Mouse (Mus musculus): ENCODE measurements around the gene Cox4i2. TPM values are rescaled to one million over a fixed set of nuclear protein-coding genes. Genes with fewer than 3 reads are reported as not detected.

The Cox4i2 gene
- polyA plus RNA-seq, 1 experiment from 2014 or later = 5.8 TPM

- H3K36me3 ChIP-seq (replicated peaks; ENCODE audit: control insufficient read depth, insufficient read depth) = no peaks in the 10 kb centered on the region
- H3K4me2 ChIP-seq (replicated peaks) = no peak overlapping the region
- no peaks in the 10 kb centered on the region for H3K9me3 ChIP-seq (ENCODE audit: control insufficient read depth, low read length)
- H3K27ac ChIP-seq = no peak overlapping the region
- peaks cover 15% of the 10 kb centered on the region for H3K4me1 ChIP-seq (replicated peaks; ENCODE audit: control insufficient read depth, insufficient read depth, low read length)
- no peak overlapping the region for H3K4me3 ChIP-seq (replicated peaks; ENCODE audit: low read length)
- ATAC-seq (ENCODE audit: low FRiP score) (no peak), DNase-seq (ENCODE audit: low spot score) (no peak)
- H3K9ac ChIP-seq = no peak overlapping the region
- H3K27me3 ChIP-seq (ENCODE audit: control insufficient read depth, insufficient read depth, low read length) = no peaks in the 10 kb centered on the region
Measured at GRCm38 (mm10) chr2:152800762-152801113, 46.8 kb downstream of the Cox4i2 start.

GRCm38 (mm10) chr2:152802303-152802702 is 48.3 kb downstream of the Cox4i2 start:
- WGBS = 91% methylated on average over 10 of the region's 10 CpGs
- Histone ChIP-seq H3K27ac (no peak overlapping the region), H3K9me3 (ENCODE audit: control insufficient read depth, low read length) (no peaks in the 10 kb centered on the region), H3K27me3 (ENCODE audit: control insufficient read depth, insufficient read depth, low read length) (no peaks in the 10 kb centered on the region), H3K4me3 (replicated peaks; ENCODE audit: low read length) (no peak overlapping the region), H3K9ac (no peak overlapping the region), H3K4me2 (replicated peaks) (no peak overlapping the region), H3K36me3 (replicated peaks; ENCODE audit: control insufficient read depth, insufficient read depth) (no peaks in the 10 kb centered on the region), H3K4me1 (replicated peaks; ENCODE audit: control insufficient read depth, insufficient read depth, low read length) (peaks cover 17% of the 10 kb centered on the region)
- no peak for ATAC-seq (ENCODE audit: low FRiP score)
- DNase-seq (ENCODE audit: low spot score) = no peak

- Histone ChIP-seq H3K27me3 (ENCODE audit: control insufficient read depth, insufficient read depth, low read length) (no peaks in the 10 kb centered on the region), H3K4me3 (replicated peaks; ENCODE audit: low read length) (no peak overlapping the region), H3K27ac (no peak overlapping the region), H3K4me2 (replicated peaks) (no peak overlapping the region), H3K9ac (no peak overlapping the region), H3K36me3 (replicated peaks; ENCODE audit: control insufficient read depth, insufficient read depth) (no peaks in the 10 kb centered on the region), H3K9me3 (ENCODE audit: control insufficient read depth, low read length) (no peaks in the 10 kb centered on the region), H3K4me1 (replicated peaks; ENCODE audit: control insufficient read depth, insufficient read depth, low read length) (peaks cover 17% of the 10 kb centered on the region)
- no peak for ATAC-seq (ENCODE audit: low FRiP score)
- WGBS = 82% methylated on average over 5 of the region's 5 CpGs
- no peak for DNase-seq (ENCODE audit: low spot score)
Measured at GRCm38 (mm10) chr2:152803081-152803480, 49.1 kb downstream of the Cox4i2 start.

GRCm38 (mm10) chr2:152804408-152805110 is 50.6 kb downstream of the Cox4i2 start:
- ATAC-seq (ENCODE audit: low FRiP score) (no peak), DNase-seq (ENCODE audit: low spot score) (no peak)
- Histone ChIP-seq H3K4me2 (replicated peaks) (no peak overlapping the region), H3K9ac (no peak overlapping the region), H3K4me3 (replicated peaks; ENCODE audit: low read length) (no peak overlapping the region), H3K36me3 (replicated peaks; ENCODE audit: control insufficient read depth, insufficient read depth) (no peaks in the 10 kb centered on the region), H3K27me3 (ENCODE audit: control insufficient read depth, insufficient read depth, low read length) (no peaks in the 10 kb centered on the region), H3K4me1 (replicated peaks; ENCODE audit: control insufficient read depth, insufficient read depth, low read length) (peaks cover 17% of the 10 kb centered on the region), H3K9me3 (ENCODE audit: control insufficient read depth, low read length) (no peaks in the 10 kb centered on the region), H3K27ac (peak overlapping the region; percentile 20; the same call in 1 of the 2 replicates)
- 11% methylated on average over 6 of the region's 6 CpGs for WGBS

GRCm38 (mm10) chr2:152805111-152805490 is 51.1 kb downstream of the Cox4i2 start:
- 51% methylated on average over 5 of the region's 5 CpGs for WGBS
- Histone ChIP-seq H3K27me3 (ENCODE audit: control insufficient read depth, insufficient read depth, low read length) (no peaks in the 10 kb centered on the region), H3K9me3 (ENCODE audit: control insufficient read depth, low read length) (no peaks in the 10 kb centered on the region), H3K4me3 (replicated peaks; ENCODE audit: low read length) (no peak overlapping the region), H3K9ac (no peak overlapping the region), H3K36me3 (replicated peaks; ENCODE audit: control insufficient read depth, insufficient read depth) (no peaks in the 10 kb centered on the region), H3K4me2 (replicated peaks) (no peak overlapping the region), H3K27ac (no peak overlapping the region), H3K4me1 (replicated peaks; ENCODE audit: control insufficient read depth, insufficient read depth, low read length) (peaks cover 17% of the 10 kb centered on the region)
- ATAC-seq (ENCODE audit: low FRiP score) (no peak), DNase-seq (ENCODE audit: low spot score) (no peak)

- no peaks in the 10 kb centered on the region for H3K36me3 ChIP-seq (replicated peaks; ENCODE audit: control insufficient read depth, insufficient read depth)
- H3K27me3 ChIP-seq (ENCODE audit: control insufficient read depth, insufficient read depth, low read length) = no peaks in the 10 kb centered on the region
- H3K4me1 ChIP-seq (replicated peaks; ENCODE audit: control insufficient read depth, insufficient read depth, low read length) = peaks cover 17% of the 10 kb centered on the region
- no peak overlapping the region for H3K27ac ChIP-seq
- no peak overlapping the region for H3K4me2 ChIP-seq (replicated peaks)
- no peaks in the 10 kb centered on the region for H3K9me3 ChIP-seq (ENCODE audit: control insufficient read depth, low read length)
- 90% methylated on average over 2 of the region's 2 CpGs for WGBS
- H3K9ac ChIP-seq = no peak overlapping the region
- DNase-seq (ENCODE audit: low spot score) (no peak), ATAC-seq (ENCODE audit: low FRiP score) (no peak)
- H3K4me3 ChIP-seq (replicated peaks; ENCODE audit: low read length) = no peak overlapping the region
Measured at GRCm38 (mm10) chr2:152806037-152806436, 52.1 kb downstream of the Cox4i2 start.

- WGBS = 93% methylated on average over 3 of the region's 3 CpGs
- Histone ChIP-seq H3K9ac (no peak overlapping the region), H3K27me3 (ENCODE audit: control insufficient read depth, insufficient read depth, low read length) (no peaks in the 10 kb centered on the region), H3K27ac (no peak overlapping the region), H3K4me2 (replicated peaks) (no peak overlapping the region), H3K36me3 (replicated peaks; ENCODE audit: control insufficient read depth, insufficient read depth) (no peaks in the 10 kb centered on the region), H3K4me3 (replicated peaks; ENCODE audit: low read length) (no peak overlapping the region), H3K9me3 (ENCODE audit: control insufficient read depth, low read length) (no peaks in the 10 kb centered on the region), H3K4me1 (replicated peaks; ENCODE audit: control insufficient read depth, insufficient read depth, low read length) (peaks cover 28% of the 10 kb centered on the region)
- DNase-seq (ENCODE audit: low spot score) (no peak), ATAC-seq (ENCODE audit: low FRiP score) (no peak)
Measured at GRCm38 (mm10) chr2:152808178-152808577, 54.2 kb downstream of the Cox4i2 start.

- Histone ChIP-seq H3K36me3 (replicated peaks; ENCODE audit: control insufficient read depth, insufficient read depth) (no peaks in the 10 kb centered on the region), H3K4me1 (replicated peaks; ENCODE audit: control insufficient read depth, insufficient read depth, low read length) (peaks cover 15% of the 10 kb centered on the region), H3K4me3 (replicated peaks; ENCODE audit: low read length) (no peak overlapping the region), H3K27me3 (ENCODE audit: control insufficient read depth, insufficient read depth, low read length) (no peaks in the 10 kb centered on the region), H3K9ac (no peak overlapping the region), H3K9me3 (ENCODE audit: control insufficient read depth, low read length) (no peaks in the 10 kb centered on the region), H3K4me2 (replicated peaks) (no peak overlapping the region), H3K27ac (no peak overlapping the region)
- WGBS = 89% methylated on average over 5 of the region's 5 CpGs
- DNase-seq (ENCODE audit: low spot score) = no peak
- ATAC-seq (ENCODE audit: low FRiP score) = no peak
Measured at GRCm38 (mm10) chr2:152810158-152810941, 56.4 kb downstream of the Cox4i2 start.

- no peaks in the 10 kb centered on the region for H3K27me3 ChIP-seq (ENCODE audit: control insufficient read depth, insufficient read depth, low read length)
- ATAC-seq (ENCODE audit: low FRiP score) (no peak), DNase-seq (ENCODE audit: low spot score) (no peak)
- H3K9me3 ChIP-seq (ENCODE audit: control insufficient read depth, low read length) = no peaks in the 10 kb centered on the region
- no peak overlapping the region for H3K4me2 ChIP-seq (replicated peaks)
- H3K4me3 ChIP-seq (replicated peaks; ENCODE audit: low read length) = no peak overlapping the region
- no peaks in the 10 kb centered on the region for H3K36me3 ChIP-seq (replicated peaks; ENCODE audit: control insufficient read depth, insufficient read depth)
- H3K27ac ChIP-seq = no peak overlapping the region
- WGBS = 43% methylated on average over 3 of the region's 3 CpGs
- H3K4me1 ChIP-seq (replicated peaks; ENCODE audit: control insufficient read depth, insufficient read depth, low read length) = peaks cover 10% of the 10 kb centered on the region; the same call in 1 of the 2 replicates
- no peak overlapping the region for H3K9ac ChIP-seq
Measured at GRCm38 (mm10) chr2:152811336-152812165, 57.6 kb downstream of the Cox4i2 start.

Measured in hindbrain, embryonic 14.5 days (tissue).